Mouse (Mus musculus): ENCODE data around the gene Rfpl4. TPM values are rescaled to one million over a fixed set of nuclear protein-coding genes. Genes with fewer than 3 reads are reported as not detected.
"Not testable (repeated sequence)": the region's sequence is repeated elsewhere in the genome, so short reads cannot be mapped to it uniquely, and the experiment has no call there.

Rfpl4 gene
- under 1 TPM in 1 of 2 experiments, not detected in 1; 0.56 TPM for total RNA-seq (2021)
- long read RNA-seq, experiment 1 = 0 reads
- long read RNA-seq, experiment 2 = 0 reads

GRCm38 (mm10) chr7:5116850-5117249, at the start of gene Rfpl4:
Rfpl4 (minus strand) TSS chr7:5116950.
- DNase-seq = no peak

- DNase-seq = not testable (repeated sequence)
Observed at GRCm38 (mm10) chr7:5149570-5149969, 32.8 kb upstream of the Rfpl4 start, which contains the start of gene Vmn1r55. Vmn1r55 (minus strand) TSS chr7:5149670.

GRCm38 (mm10) chr7:5125549-5126406, 9.0 kb upstream of the Rfpl4 start, which contains the start of gene Rasl2-9:
Rasl2-9 (minus strand) TSS chr7:5125950.
- DNase-seq = peak; percentile 83 to 92

- no peak for DNase-seq
Observed at GRCm38 (mm10) chr7:5125078-5125477, 8.3 kb upstream of the Rfpl4 start.

- DNase-seq = no peak
Observed at GRCm38 (mm10) chr7:5112701-5113100, 4.0 kb downstream of the Rfpl4 start.

- no peak for DNase-seq
Observed at GRCm38 (mm10) chr7:5109301-5109700, 7.4 kb downstream of the Rfpl4 start.

GRCm38 (mm10) chr7:5108272-5108671, 8.5 kb downstream of the Rfpl4 start:
- DNase-seq = no peak

GRCm38 (mm10) chr7:5102564-5102963, 14.2 kb downstream of the Rfpl4 start:
- DNase-seq = no peak

GRCm38 (mm10) chr7:5101066-5101663, 15.6 kb downstream of the Rfpl4 start:
- DNase-seq = no peak

- no peak for DNase-seq
Observed at GRCm38 (mm10) chr7:5099796-5100195, 17.0 kb downstream of the Rfpl4 start.

- DNase-seq = no peak
Observed at GRCm38 (mm10) chr7:5098769-5099168, 18.0 kb downstream of the Rfpl4 start.

- no peak for DNase-seq
Observed at GRCm38 (mm10) chr7:5092831-5093510, 23.8 kb downstream of the Rfpl4 start.

GRCm38 (mm10) chr7:5092381-5092780, 24.4 kb downstream of the Rfpl4 start:
- no peak for DNase-seq

- peak in 1 of 2 experiments; percentile 45 for DNase-seq
Observed at GRCm38 (mm10) chr7:5091008-5091728, 25.6 kb downstream of the Rfpl4 start.

GRCm38 (mm10) chr7:5089853-5090252, 26.9 kb downstream of the Rfpl4 start:
- no peak for DNase-seq

- no peak for DNase-seq
Observed at GRCm38 (mm10) chr7:5087886-5088285, 28.9 kb downstream of the Rfpl4 start.

- no peak for DNase-seq
Observed at GRCm38 (mm10) chr7:5086921-5087440, 29.8 kb downstream of the Rfpl4 start.

GRCm38 (mm10) chr7:5085512-5085911, 31.2 kb downstream of the Rfpl4 start:
- DNase-seq = no peak

GRCm38 (mm10) chr7:5083325-5084105, 33.2 kb downstream of the Rfpl4 start:
- no peak for DNase-seq

- no peak for DNase-seq
Observed at GRCm38 (mm10) chr7:5081939-5082338, 34.8 kb downstream of the Rfpl4 start.

- DNase-seq = no peak
Observed at GRCm38 (mm10) chr7:5081241-5081640, 35.5 kb downstream of the Rfpl4 start.

Data from adrenal gland, postnatal 36 days (tissue).